ENCODE assay signal across 11 mouse cellular contexts in the genomic region with DNA sequence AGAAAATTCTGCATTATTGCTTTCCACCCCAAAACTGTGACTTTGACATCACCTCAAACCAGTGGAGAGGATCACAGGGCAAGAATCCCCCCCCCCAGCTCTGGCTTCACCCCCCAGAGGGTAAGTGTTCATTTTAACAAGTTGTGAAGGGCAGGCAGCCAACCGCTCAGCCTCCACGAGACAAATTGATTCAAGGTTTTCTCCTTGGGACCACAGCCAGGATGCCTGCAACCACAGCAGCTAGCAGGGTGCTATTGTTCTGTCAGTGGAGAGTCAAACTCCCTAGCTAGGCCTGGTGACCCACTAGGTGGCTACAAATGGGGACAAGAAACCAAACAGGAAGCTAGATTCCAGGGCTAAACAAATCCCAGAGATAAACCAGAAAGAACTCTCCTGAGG.
DNase-seq lines count a peak whose midpoint lies in the region; ATAC-seq and TF ChIP-seq lines count a peak whose summit lies in the region.
"Had no signal": no experiment of that assay in that cellular context is flagged by ENCODE, and none has a peak within 500 bp of the region (broad histone marks: within the 10 kb centered on the region; RNA-seq: fewer than 3 reads in every experiment).

No protein-coding gene starts in this region.

- no peaks in the 10 kb centered on the region for H3K27me3 ChIP-seq in hindbrain, postnatal 0 days (ENCODE audit: insufficient read depth, low read length)
- no peaks in the 10 kb centered on the region for H3K27me3 ChIP-seq in hindbrain, embryonic 12.5 days
- H3K27me3 ChIP-seq: neural tube, embryonic 12.5 days had no signal

- no peaks in the 10 kb centered on the region for H3K4me1 ChIP-seq in hindbrain, postnatal 0 days (ENCODE audit: insufficient read depth, low read length)
- no peaks in the 10 kb centered on the region for H3K4me1 ChIP-seq in hindbrain, embryonic 12.5 days
- H3K4me1 ChIP-seq: neural tube, embryonic 12.5 days had no signal

- H3K4me3 ChIP-seq in hindbrain, postnatal 0 days (ENCODE audit: low read length): no peak overlapping the region
- no peak overlapping the region for H3K4me3 ChIP-seq in hindbrain, embryonic 12.5 days
- H3K4me3 ChIP-seq: neural tube, embryonic 12.5 days had no signal

- no peaks in the 10 kb centered on the region for H3K9me3 ChIP-seq in hindbrain, postnatal 0 days (ENCODE audit: low read length)
- no peaks in the 10 kb centered on the region for H3K9me3 ChIP-seq in hindbrain, embryonic 12.5 days (replicated peaks)
- H3K9me3 ChIP-seq: G1E; neural tube, embryonic 12.5 days had no signal

- H3K9ac ChIP-seq in hindbrain, postnatal 0 days (replicated peaks; ENCODE audit: low read length): no peak overlapping the region
- H3K9ac ChIP-seq in hindbrain, embryonic 12.5 days: no peak overlapping the region
- H3K9ac ChIP-seq: neural tube, embryonic 12.5 days had no signal

- H3K27ac ChIP-seq in hindbrain, postnatal 0 days: no peak overlapping the region
- no peak overlapping the region for H3K27ac ChIP-seq in hindbrain, embryonic 12.5 days
- H3K27ac ChIP-seq: neural tube, embryonic 12.5 days had no signal

- ATAC-seq in hindbrain, postnatal 0 days: peak; percentile 24; the same call in 1 of the 2 replicates
- no peak for ATAC-seq in hindbrain, embryonic 12.5 days (ENCODE audit: low FRiP score)
- ATAC-seq in erythroblast, adult 5-6 weeks (replicated peaks; ENCODE audit: low FRiP score, poor library complexity, severe bottlenecking): no peak
- ATAC-seq: lung, postnatal 0 days had no signal

- peak; percentile 6; the same call in 1 of the 2 replicates for TF ChIP-seq CTCF in hindbrain, postnatal 0 days (IDR thresholded peaks at IDR 0.05; ENCODE audit: low read depth)

- H3K4me2 ChIP-seq in hindbrain, postnatal 0 days (ENCODE audit: low read depth, low read length): no peak overlapping the region
- H3K4me2 ChIP-seq in hindbrain, embryonic 12.5 days (replicated peaks): no peak overlapping the region
- H3K4me2 ChIP-seq: neural tube, embryonic 12.5 days had no signal

- H3K36me3 ChIP-seq in hindbrain, postnatal 0 days (ENCODE audit: insufficient read depth, low read length): no peaks in the 10 kb centered on the region
- no peaks in the 10 kb centered on the region for H3K36me3 ChIP-seq in hindbrain, embryonic 12.5 days
- H3K36me3 ChIP-seq: G1E; neural tube, embryonic 12.5 days had no signal

- 22% methylated on average over 2 of the region's 2 CpGs for WGBS in hindbrain, postnatal 0 days
- 41% methylated on average over 2 of the region's 2 CpGs for WGBS in hindbrain, embryonic 12.5 days

- peak; percentile 69 for DNase-seq in hindbrain, postnatal 0 days (ENCODE audit: low spot score)
- DNase-seq in right cerebral cortex, postnatal 4 days: peak; percentile 48
- DNase-seq in right cerebral cortex, postnatal 36 days (ENCODE audit: low spot score in 2 of 2): no peak
- peak; percentile 6 for DNase-seq in fibroblast of lung, adult 2 months (ENCODE audit: low read depth)
- DNase-seq in retina, postnatal 1 day: no peak
- DNase-seq: kidney, adult 9 months had no signal

Comparison
In these comparisons a context has a peak if more than half of its experiments do, and no peak if none do; other contexts are left out.
1. DNase-seq: peak in hindbrain, postnatal 0 days (single experiment), right cerebral cortex, postnatal 4 days (single experiment) and fibroblast of lung, adult 2 months (single experiment); none in right cerebral cortex, postnatal 36 days (0 of 2) and retina, postnatal 1 day (single experiment).